Mouse (Mus musculus): ENCODE data around the gene D630045J12Rik. TPM values are rescaled to one million over a fixed set of nuclear protein-coding genes. Genes with fewer than 3 reads are reported as not detected.

The D630045J12Rik gene
- polyA plus RNA-seq, 2 experiments = 7.3 to 14.2 TPM

DNA sequence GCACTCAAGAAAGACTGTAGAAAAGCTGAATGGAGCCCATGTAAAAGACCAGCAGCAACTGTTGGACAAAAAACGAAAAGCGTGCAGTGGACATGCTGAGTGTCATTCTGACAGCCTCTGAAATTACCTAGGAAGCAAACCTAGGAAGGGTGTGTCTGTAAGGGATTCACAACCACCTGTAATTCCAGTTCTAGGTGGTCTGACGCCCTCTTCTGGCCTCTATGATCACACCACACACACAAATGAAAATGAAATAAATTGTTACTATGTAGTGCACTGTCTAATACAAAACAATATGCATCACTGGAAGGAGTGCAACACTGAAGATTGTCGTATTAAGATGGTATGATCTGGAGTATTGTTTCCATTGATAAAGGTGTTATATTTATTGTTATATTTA lies 8.1 kb upstream of the D630045J12Rik start:
- Histone ChIP-seq H3K36me3 (ENCODE audit: control insufficient read depth, insufficient read depth, low read length) (no peaks in the 10 kb centered on the region), H3K9me3 (ENCODE audit: control insufficient read depth, low read length) (no peaks in the 10 kb centered on the region), H3K4me2 (replicated peaks; ENCODE audit: low read depth, low read length, severe bottlenecking) (no peak overlapping the region), H3K9ac (ENCODE audit: low read depth, low read length, severe bottlenecking) (no peak overlapping the region), H3K4me1 (ENCODE audit: control insufficient read depth, insufficient read depth, low read length) (no peaks in the 10 kb centered on the region), H3K27me3 (ENCODE audit: control insufficient read depth, insufficient read depth, low read length) (no peaks in the 10 kb centered on the region), H3K4me3 (replicated peaks; ENCODE audit: low read length) (no peak overlapping the region), H3K27ac (replicated peaks; ENCODE audit: low read depth, low read length) (no peak overlapping the region)
- 66% methylated on average over 4 of the region's 4 CpGs for WGBS
- ATAC-seq (ENCODE audit: low FRiP score, low read depth) = no peak
- DNase-seq (ENCODE audit: low spot score) = no peak
- TF ChIP-seq POLR2A (IDR thresholded peaks at IDR 0.05; ENCODE audit: borderline replicate concordance, extremely low read depth, insufficient read depth, insufficient read length) = no peak

DNA sequence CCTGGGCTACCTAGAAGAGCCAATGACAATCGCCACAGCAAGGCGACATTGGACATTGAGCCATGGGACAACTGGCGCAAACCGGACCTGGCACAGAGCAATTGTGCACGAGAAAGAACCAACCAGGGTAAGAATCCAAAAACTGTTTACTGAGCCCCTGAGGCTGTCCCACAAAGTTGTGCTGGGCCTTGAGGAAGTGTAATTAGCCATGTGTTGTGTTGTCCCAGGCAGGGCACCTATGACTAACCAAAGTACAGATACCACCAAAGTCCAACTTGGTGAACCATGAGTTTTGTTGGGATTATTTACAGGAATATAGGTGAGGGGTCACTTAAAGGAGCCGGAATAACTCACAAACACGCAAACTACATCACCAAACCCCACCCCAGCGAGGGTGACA lies 3.7 kb upstream of the D630045J12Rik start:
- Histone ChIP-seq H3K4me1 (ENCODE audit: control insufficient read depth, insufficient read depth, low read length) (peaks cover 10% of the 10 kb centered on the region), H3K36me3 (ENCODE audit: control insufficient read depth, insufficient read depth, low read length) (no peaks in the 10 kb centered on the region), H3K27me3 (ENCODE audit: control insufficient read depth, insufficient read depth, low read length) (no peaks in the 10 kb centered on the region), H3K4me2 (replicated peaks; ENCODE audit: low read depth, low read length, severe bottlenecking) (no peak overlapping the region), H3K4me3 (replicated peaks; ENCODE audit: low read length) (no peak overlapping the region), H3K9me3 (ENCODE audit: control insufficient read depth, low read length) (no peaks in the 10 kb centered on the region), H3K9ac (ENCODE audit: low read depth, low read length, severe bottlenecking) (no peak overlapping the region), H3K27ac (replicated peaks; ENCODE audit: low read depth, low read length) (no peak overlapping the region)
- WGBS = 93% methylated on average over 8 of the region's 8 CpGs
- ATAC-seq (ENCODE audit: low FRiP score, low read depth) (no peak), DNase-seq (ENCODE audit: low spot score) (no peak)
- TF ChIP-seq POLR2A (IDR thresholded peaks at IDR 0.05; ENCODE audit: borderline replicate concordance, extremely low read depth, insufficient read depth, insufficient read length) = no peak

DNA sequence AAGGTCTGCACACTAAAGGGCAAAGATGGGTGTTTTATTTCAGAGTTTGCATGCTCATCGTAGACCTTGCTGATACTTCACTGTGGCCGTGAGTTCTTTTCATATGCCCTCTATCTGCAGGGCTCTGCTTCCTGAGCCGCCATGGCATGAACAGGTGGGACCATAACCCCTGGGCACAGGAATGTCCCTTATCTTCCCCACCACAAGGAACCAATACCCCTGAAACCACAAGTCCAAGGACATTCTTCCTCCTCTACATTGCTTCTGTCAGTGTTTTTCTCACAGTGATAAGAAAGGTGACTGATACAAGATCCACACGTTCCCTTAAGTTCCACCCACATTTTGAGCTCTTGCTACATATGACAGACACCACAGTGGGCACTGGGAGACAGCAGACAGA lies 3.0 kb upstream of the D630045J12Rik start:
- Histone ChIP-seq H3K9me3 (ENCODE audit: control insufficient read depth, low read length) (no peaks in the 10 kb centered on the region), H3K4me1 (ENCODE audit: control insufficient read depth, insufficient read depth, low read length) (peaks cover 17% of the 10 kb centered on the region), H3K27me3 (ENCODE audit: control insufficient read depth, insufficient read depth, low read length) (no peaks in the 10 kb centered on the region), H3K9ac (ENCODE audit: low read depth, low read length, severe bottlenecking) (no peak overlapping the region), H3K4me2 (replicated peaks; ENCODE audit: low read depth, low read length, severe bottlenecking) (no peak overlapping the region), H3K36me3 (ENCODE audit: control insufficient read depth, insufficient read depth, low read length) (no peaks in the 10 kb centered on the region), H3K4me3 (replicated peaks; ENCODE audit: low read length) (no peak overlapping the region), H3K27ac (replicated peaks; ENCODE audit: low read depth, low read length) (no peak overlapping the region)
- ATAC-seq (ENCODE audit: low FRiP score, low read depth) = no peak
- WGBS = 91% methylated on average over 4 of the region's 4 CpGs
- no peak for TF ChIP-seq POLR2A (IDR thresholded peaks at IDR 0.05; ENCODE audit: borderline replicate concordance, extremely low read depth, insufficient read depth, insufficient read length)
- DNase-seq (ENCODE audit: low spot score) = no peak

DNA sequence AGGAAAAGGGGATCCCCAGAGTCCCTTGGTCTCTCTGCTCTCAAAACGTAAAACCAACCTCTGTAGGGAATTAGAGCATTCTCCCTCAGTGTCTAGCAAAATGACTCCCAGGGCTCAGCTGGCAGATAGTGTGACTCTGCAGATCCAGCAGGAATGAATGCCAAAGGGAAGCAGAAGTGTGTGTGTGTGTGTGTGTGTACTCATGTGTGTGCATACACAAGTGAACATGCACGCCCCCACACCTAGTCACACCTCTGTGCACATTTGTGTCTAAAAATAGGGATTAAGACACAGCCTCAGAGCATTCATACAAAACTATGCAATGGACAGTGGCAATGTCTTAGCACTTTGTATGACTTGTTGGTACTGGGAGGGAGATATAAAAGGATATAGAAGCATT lies 2.0 kb upstream of the D630045J12Rik start:
- Histone ChIP-seq H3K4me1 (ENCODE audit: control insufficient read depth, insufficient read depth, low read length) (peaks cover 26% of the 10 kb centered on the region), H3K27me3 (ENCODE audit: control insufficient read depth, insufficient read depth, low read length) (no peaks in the 10 kb centered on the region), H3K4me3 (replicated peaks; ENCODE audit: low read length) (no peak overlapping the region), H3K9ac (ENCODE audit: low read depth, low read length, severe bottlenecking) (no peak overlapping the region), H3K4me2 (replicated peaks; ENCODE audit: low read depth, low read length, severe bottlenecking) (no peak overlapping the region), H3K9me3 (ENCODE audit: control insufficient read depth, low read length) (no peaks in the 10 kb centered on the region), H3K36me3 (ENCODE audit: control insufficient read depth, insufficient read depth, low read length) (no peaks in the 10 kb centered on the region), H3K27ac (replicated peaks; ENCODE audit: low read depth, low read length) (no peak overlapping the region)
- DNase-seq (ENCODE audit: low spot score) = no peak
- no peak for ATAC-seq (ENCODE audit: low FRiP score, low read depth)
- WGBS = 62% methylated on average over 2 of the region's 2 CpGs
- TF ChIP-seq POLR2A (IDR thresholded peaks at IDR 0.05; ENCODE audit: borderline replicate concordance, extremely low read depth, insufficient read depth, insufficient read length) = no peak

- 4% methylated on average over 19 of the region's 19 CpGs for WGBS
- peak overlapping the region; percentile 95 for H3K9ac ChIP-seq (ENCODE audit: low read depth, low read length, severe bottlenecking)
- no peak for DNase-seq (ENCODE audit: low spot score)
- H3K36me3 ChIP-seq (ENCODE audit: control insufficient read depth, insufficient read depth, low read length) = no peaks in the 10 kb centered on the region
- H3K27me3 ChIP-seq (ENCODE audit: control insufficient read depth, insufficient read depth, low read length) = no peaks in the 10 kb centered on the region
- H3K27ac ChIP-seq (replicated peaks; ENCODE audit: low read depth, low read length) = peak overlapping the region; percentile 86
- no peak for ATAC-seq (ENCODE audit: low FRiP score, low read depth)
- peaks cover 29% of the 10 kb centered on the region for H3K4me1 ChIP-seq (ENCODE audit: control insufficient read depth, insufficient read depth, low read length)
- H3K4me3 ChIP-seq (replicated peaks; ENCODE audit: low read length) = peak overlapping the region; percentile 84
- H3K4me2 ChIP-seq (replicated peaks; ENCODE audit: low read depth, low read length, severe bottlenecking) = peak overlapping the region; percentile 77
- H3K9me3 ChIP-seq (ENCODE audit: control insufficient read depth, low read length) = no peaks in the 10 kb centered on the region
- TF ChIP-seq POLR2A (IDR thresholded peaks at IDR 0.05; ENCODE audit: borderline replicate concordance, extremely low read depth, insufficient read depth, insufficient read length) = no peak
Measured at GRCm38 (mm10) chr6:38252766-38253735, 758 bp downstream of the D630045J12Rik start.
